Mouse (Mus musculus): ENCODE measurements around the gene Nol10. TPM values are rescaled to one million over a fixed set of nuclear protein-coding genes. Genes with fewer than 3 reads are reported as not detected.
A peak's percentile ranks its signal among the peaks of the same experiment; 100 is the strongest.

Nol10 gene
- polyA plus RNA-seq, 1 experiment, result 25.5 TPM

GRCm38 (mm10) chr12:17358981-17359380 lies 10.7 kb downstream of the Nol10 start:
- H3K4me3 ChIP-seq (ENCODE audit: insufficient read depth, low read length), result no peak overlapping the region
- H3K27ac ChIP-seq (ENCODE audit: insufficient read depth, low read length), result no peak overlapping the region
- no peaks in the 10 kb centered on the region for H3K4me1 ChIP-seq (ENCODE audit: control insufficient read depth, insufficient read depth, low read length)
- TF ChIP-seq POLR2A (IDR thresholded peaks at IDR 0.05; ENCODE audit: low read depth, low read length), result no peak
- TF ChIP-seq CTCF (IDR thresholded peaks at IDR 0.05; ENCODE audit: borderline replicate concordance, insufficient read depth, low read length), result no peak

- no peak overlapping the region for H3K27ac ChIP-seq (ENCODE audit: insufficient read depth, low read length)
- H3K4me3 ChIP-seq (ENCODE audit: insufficient read depth, low read length), result no peak overlapping the region
- TF ChIP-seq POLR2A (IDR thresholded peaks at IDR 0.05; ENCODE audit: low read depth, low read length), result no peak
- no peak for TF ChIP-seq CTCF (IDR thresholded peaks at IDR 0.05; ENCODE audit: borderline replicate concordance, insufficient read depth, low read length)
- no peaks in the 10 kb centered on the region for H3K4me1 ChIP-seq (ENCODE audit: control insufficient read depth, insufficient read depth, low read length)
Measured at GRCm38 (mm10) chr12:17360104-17360503, 11.8 kb downstream of the Nol10 start.

GRCm38 (mm10) chr12:17360650-17361049 lies 12.4 kb downstream of the Nol10 start:
- H3K27ac ChIP-seq (ENCODE audit: insufficient read depth, low read length), result no peak overlapping the region
- no peaks in the 10 kb centered on the region for H3K4me1 ChIP-seq (ENCODE audit: control insufficient read depth, insufficient read depth, low read length)
- TF ChIP-seq CTCF (IDR thresholded peaks at IDR 0.05; ENCODE audit: borderline replicate concordance, insufficient read depth, low read length) (no peak), POLR2A (IDR thresholded peaks at IDR 0.05; ENCODE audit: low read depth, low read length) (no peak)
- no peak overlapping the region for H3K4me3 ChIP-seq (ENCODE audit: insufficient read depth, low read length)

GRCm38 (mm10) chr12:17362316-17362715 lies 14.1 kb downstream of the Nol10 start:
- TF ChIP-seq CTCF (IDR thresholded peaks at IDR 0.05; ENCODE audit: borderline replicate concordance, insufficient read depth, low read length), result no peak
- no peak for TF ChIP-seq POLR2A (IDR thresholded peaks at IDR 0.05; ENCODE audit: low read depth, low read length)
- H3K4me3 ChIP-seq (ENCODE audit: insufficient read depth, low read length), result no peak overlapping the region
- no peak overlapping the region for H3K27ac ChIP-seq (ENCODE audit: insufficient read depth, low read length)
- no peaks in the 10 kb centered on the region for H3K4me1 ChIP-seq (ENCODE audit: control insufficient read depth, insufficient read depth, low read length)

- Histone ChIP-seq H3K4me3 (ENCODE audit: insufficient read depth, low read length) (no peak overlapping the region), H3K27ac (ENCODE audit: insufficient read depth, low read length) (no peak overlapping the region), H3K4me1 (ENCODE audit: control insufficient read depth, insufficient read depth, low read length) (no peaks in the 10 kb centered on the region)
- TF ChIP-seq CTCF (IDR thresholded peaks at IDR 0.05; ENCODE audit: borderline replicate concordance, insufficient read depth, low read length) (peak; percentile 85), POLR2A (IDR thresholded peaks at IDR 0.05; ENCODE audit: low read depth, low read length) (no peak)
Measured at GRCm38 (mm10) chr12:17366981-17367380, 18.7 kb downstream of the Nol10 start.

GRCm38 (mm10) chr12:17369111-17369510 lies 20.9 kb downstream of the Nol10 start:
- TF ChIP-seq CTCF (IDR thresholded peaks at IDR 0.05; ENCODE audit: borderline replicate concordance, insufficient read depth, low read length), result no peak
- TF ChIP-seq POLR2A (IDR thresholded peaks at IDR 0.05; ENCODE audit: low read depth, low read length), result no peak

GRCm38 (mm10) chr12:17369551-17370325 lies 21.5 kb downstream of the Nol10 start:
- TF ChIP-seq POLR2A (IDR thresholded peaks at IDR 0.05; ENCODE audit: low read depth, low read length) (no peak), CTCF (IDR thresholded peaks at IDR 0.05; ENCODE audit: borderline replicate concordance, insufficient read depth, low read length) (no peak)
- H3K27ac ChIP-seq (ENCODE audit: insufficient read depth, low read length), result no peak overlapping the region
- peaks cover 2% of the 10 kb centered on the region; the same call in 1 of the 2 replicates for H3K4me1 ChIP-seq (ENCODE audit: control insufficient read depth, insufficient read depth, low read length)
- no peak overlapping the region for H3K4me3 ChIP-seq (ENCODE audit: insufficient read depth, low read length)

More at GRCm38 (mm10) chr12:17369111-17369510, 20.9 kb downstream of the Nol10 start:
- Histone ChIP-seq H3K4me1 (ENCODE audit: control insufficient read depth, insufficient read depth, low read length) (peaks cover 2% of the 10 kb centered on the region; the same call in 1 of the 2 replicates), H3K27ac (ENCODE audit: insufficient read depth, low read length) (no peak overlapping the region), H3K4me3 (ENCODE audit: insufficient read depth, low read length) (no peak overlapping the region)

- H3K27ac ChIP-seq (ENCODE audit: insufficient read depth, low read length), result no peak overlapping the region
- no peak overlapping the region for H3K4me3 ChIP-seq (ENCODE audit: insufficient read depth, low read length)
- peaks cover 2% of the 10 kb centered on the region; the same call in 1 of the 2 replicates for H3K4me1 ChIP-seq (ENCODE audit: control insufficient read depth, insufficient read depth, low read length)
- TF ChIP-seq CTCF (IDR thresholded peaks at IDR 0.05; ENCODE audit: borderline replicate concordance, insufficient read depth, low read length) (0 out of 2 replicates have a peak, but pooled peaks have one; percentile 5), POLR2A (IDR thresholded peaks at IDR 0.05; ENCODE audit: low read depth, low read length) (no peak)
Measured at GRCm38 (mm10) chr12:17371589-17372235, 23.5 kb downstream of the Nol10 start.

- TF ChIP-seq POLR2A (IDR thresholded peaks at IDR 0.05; ENCODE audit: low read depth, low read length) (no peak), CTCF (IDR thresholded peaks at IDR 0.05; ENCODE audit: borderline replicate concordance, insufficient read depth, low read length) (no peak)
- H3K27ac ChIP-seq (ENCODE audit: insufficient read depth, low read length), result no peak overlapping the region
- H3K4me1 ChIP-seq (ENCODE audit: control insufficient read depth, insufficient read depth, low read length), result peaks cover 2% of the 10 kb centered on the region; the same call in 1 of the 2 replicates
- no peak overlapping the region for H3K4me3 ChIP-seq (ENCODE audit: insufficient read depth, low read length)
Measured at GRCm38 (mm10) chr12:17372696-17373095, 24.4 kb downstream of the Nol10 start.
